Mouse (Mus musculus): Measurements from ENCODE around the gene Fam131c. TPM values are rescaled to one million over a fixed set of nuclear protein-coding genes. Genes with fewer than 3 reads are reported as not detected.

Fam131c gene
- polyA plus RNA-seq, 1 experiment from 2014 or later, result 1.0 TPM

- Histone ChIP-seq H3K4me3 (ENCODE audit: low read depth, low read length) (no peak overlapping the region), H3K4me1 (ENCODE audit: control insufficient read depth, insufficient read depth, low read length) (peaks cover 13% of the 10 kb centered on the region), H3K9me3 (replicated peaks; ENCODE audit: control insufficient read depth, low read length) (no peaks in the 10 kb centered on the region), H3K27me3 (ENCODE audit: control insufficient read depth, insufficient read depth, low read length) (no peaks in the 10 kb centered on the region), H3K36me3 (ENCODE audit: control insufficient read depth, insufficient read depth, low read length) (no peaks in the 10 kb centered on the region), H3K9ac (ENCODE audit: low read depth, low read length) (no peak overlapping the region), H3K27ac (ENCODE audit: low read depth, low read length) (no peak overlapping the region), H3K4me2 (no peak overlapping the region)
- ATAC-seq (replicated peaks; ENCODE audit: insufficient number of reproducible peaks, low FRiP score, low TSS enrichment), result no peak
- WGBS (ENCODE audit: insufficient replicate concordance), result 75% methylated on average over 7 of the region's 7 CpGs
Observed at GRCm38 (mm10) chr4:141332258-141332657, 35.8 kb upstream of the Fam131c start.

GRCm38 (mm10) chr4:141334695-141335094 is 33.3 kb upstream of the Fam131c start:
- no peaks in the 10 kb centered on the region for H3K27me3 ChIP-seq (ENCODE audit: control insufficient read depth, insufficient read depth, low read length)
- H3K4me2 ChIP-seq, result no peak overlapping the region
- H3K9me3 ChIP-seq (replicated peaks; ENCODE audit: control insufficient read depth, low read length), result no peaks in the 10 kb centered on the region
- H3K9ac ChIP-seq (ENCODE audit: low read depth, low read length), result 0 out of 2 replicates have a peak overlapping the region, but pooled peaks have one; percentile 43
- H3K4me1 ChIP-seq (ENCODE audit: control insufficient read depth, insufficient read depth, low read length), result peaks cover 29% of the 10 kb centered on the region
- H3K27ac ChIP-seq (ENCODE audit: low read depth, low read length), result no peak overlapping the region
- H3K36me3 ChIP-seq (ENCODE audit: control insufficient read depth, insufficient read depth, low read length), result no peaks in the 10 kb centered on the region
- H3K4me3 ChIP-seq (ENCODE audit: low read depth, low read length), result no peak overlapping the region
- no peak for ATAC-seq (replicated peaks; ENCODE audit: insufficient number of reproducible peaks, low FRiP score, low TSS enrichment)
- 50% methylated on average over 5 of the region's 5 CpGs for WGBS (ENCODE audit: insufficient replicate concordance)

GRCm38 (mm10) chr4:141335263-141335796 is 32.7 kb upstream of the Fam131c start:
- H3K36me3 ChIP-seq (ENCODE audit: control insufficient read depth, insufficient read depth, low read length), result no peaks in the 10 kb centered on the region
- H3K4me1 ChIP-seq (ENCODE audit: control insufficient read depth, insufficient read depth, low read length), result peaks cover 29% of the 10 kb centered on the region
- WGBS (ENCODE audit: insufficient replicate concordance), result 23% methylated on average over 3 of the region's 3 CpGs
- ATAC-seq (replicated peaks; ENCODE audit: insufficient number of reproducible peaks, low FRiP score, low TSS enrichment), result no peak; the same call in 1 of the 2 replicates
- H3K27me3 ChIP-seq (ENCODE audit: control insufficient read depth, insufficient read depth, low read length), result no peaks in the 10 kb centered on the region
- H3K4me3 ChIP-seq (ENCODE audit: low read depth, low read length), result no peak overlapping the region
- H3K9me3 ChIP-seq (replicated peaks; ENCODE audit: control insufficient read depth, low read length), result no peaks in the 10 kb centered on the region
- peak overlapping the region; percentile 16; the same call in 1 of the 2 replicates for H3K27ac ChIP-seq (ENCODE audit: low read depth, low read length)
- 0 out of 2 replicates have a peak overlapping the region, but pooled peaks have one; percentile 24 for H3K9ac ChIP-seq (ENCODE audit: low read depth, low read length)
- H3K4me2 ChIP-seq, result no peak overlapping the region

- H3K27me3 ChIP-seq (ENCODE audit: control insufficient read depth, insufficient read depth, low read length), result no peaks in the 10 kb centered on the region
- H3K36me3 ChIP-seq (ENCODE audit: control insufficient read depth, insufficient read depth, low read length), result no peaks in the 10 kb centered on the region
- H3K4me3 ChIP-seq (ENCODE audit: low read depth, low read length), result no peak overlapping the region
- ATAC-seq (replicated peaks; ENCODE audit: insufficient number of reproducible peaks, low FRiP score, low TSS enrichment), result no peak
- H3K4me1 ChIP-seq (ENCODE audit: control insufficient read depth, insufficient read depth, low read length), result peaks cover 29% of the 10 kb centered on the region
- H3K9ac ChIP-seq (ENCODE audit: low read depth, low read length), result no peak overlapping the region
- H3K4me2 ChIP-seq, result no peak overlapping the region
- H3K9me3 ChIP-seq (replicated peaks; ENCODE audit: control insufficient read depth, low read length), result no peaks in the 10 kb centered on the region
- H3K27ac ChIP-seq (ENCODE audit: low read depth, low read length), result no peak overlapping the region
- 66% methylated on average over 6 of the region's 6 CpGs for WGBS (ENCODE audit: insufficient replicate concordance)
Observed at GRCm38 (mm10) chr4:141336196-141336595, 31.8 kb upstream of the Fam131c start.

- 22% methylated on average over 6 of the region's 6 CpGs for WGBS (ENCODE audit: insufficient replicate concordance)
- H3K4me2 ChIP-seq, result peak overlapping the region; percentile 15; the same call in 1 of the 2 replicates
- no peak overlapping the region for H3K4me3 ChIP-seq (ENCODE audit: low read depth, low read length)
- peak overlapping the region; percentile 29 for H3K9ac ChIP-seq (ENCODE audit: low read depth, low read length)
- no peaks in the 10 kb centered on the region for H3K27me3 ChIP-seq (ENCODE audit: control insufficient read depth, insufficient read depth, low read length)
- no peaks in the 10 kb centered on the region for H3K36me3 ChIP-seq (ENCODE audit: control insufficient read depth, insufficient read depth, low read length)
- H3K9me3 ChIP-seq (replicated peaks; ENCODE audit: control insufficient read depth, low read length), result no peaks in the 10 kb centered on the region
- peaks cover 29% of the 10 kb centered on the region for H3K4me1 ChIP-seq (ENCODE audit: control insufficient read depth, insufficient read depth, low read length)
- peak overlapping the region; percentile 46; the same call in 1 of the 2 replicates for H3K27ac ChIP-seq (ENCODE audit: low read depth, low read length)
- no peak; the same call in 1 of the 2 replicates for ATAC-seq (replicated peaks; ENCODE audit: insufficient number of reproducible peaks, low FRiP score, low TSS enrichment)
Observed at GRCm38 (mm10) chr4:141337986-141338385, 30.0 kb upstream of the Fam131c start.

- Histone ChIP-seq H3K4me2 (no peak overlapping the region), H3K4me1 (ENCODE audit: control insufficient read depth, insufficient read depth, low read length) (peaks cover 29% of the 10 kb centered on the region)
- WGBS (ENCODE audit: insufficient replicate concordance), result 20% methylated on average over 1 of the region's 1 CpGs
Observed at GRCm38 (mm10) chr4:141338853-141339252, 29.2 kb upstream of the Fam131c start.

GRCm38 (mm10) chr4:141341477-141341876 is 26.5 kb upstream of the Fam131c start:
- no peaks in the 10 kb centered on the region for H3K27me3 ChIP-seq (ENCODE audit: control insufficient read depth, insufficient read depth, low read length)
- 60% methylated on average over 7 of the region's 7 CpGs for WGBS (ENCODE audit: insufficient replicate concordance)
- H3K4me1 ChIP-seq (ENCODE audit: control insufficient read depth, insufficient read depth, low read length), result peaks cover 16% of the 10 kb centered on the region
- H3K36me3 ChIP-seq (ENCODE audit: control insufficient read depth, insufficient read depth, low read length), result no peaks in the 10 kb centered on the region
- no peak overlapping the region for H3K4me2 ChIP-seq
- no peak overlapping the region for H3K27ac ChIP-seq (ENCODE audit: low read depth, low read length)
- H3K9me3 ChIP-seq (replicated peaks; ENCODE audit: control insufficient read depth, low read length), result no peaks in the 10 kb centered on the region
- no peak for ATAC-seq (replicated peaks; ENCODE audit: insufficient number of reproducible peaks, low FRiP score, low TSS enrichment)
- H3K4me3 ChIP-seq (ENCODE audit: low read depth, low read length), result no peak overlapping the region
- no peak overlapping the region for H3K9ac ChIP-seq (ENCODE audit: low read depth, low read length)

More at GRCm38 (mm10) chr4:141338853-141339252, 29.2 kb upstream of the Fam131c start:
- no peaks in the 10 kb centered on the region for H3K27me3 ChIP-seq (ENCODE audit: control insufficient read depth, insufficient read depth, low read length)
- no peaks in the 10 kb centered on the region for H3K9me3 ChIP-seq (replicated peaks; ENCODE audit: control insufficient read depth, low read length)
- ATAC-seq (replicated peaks; ENCODE audit: insufficient number of reproducible peaks, low FRiP score, low TSS enrichment), result no peak
- H3K9ac ChIP-seq (ENCODE audit: low read depth, low read length), result no peak overlapping the region
- H3K4me3 ChIP-seq (ENCODE audit: low read depth, low read length), result no peak overlapping the region
- H3K27ac ChIP-seq (ENCODE audit: low read depth, low read length), result no peak overlapping the region
- no peaks in the 10 kb centered on the region for H3K36me3 ChIP-seq (ENCODE audit: control insufficient read depth, insufficient read depth, low read length)

- H3K27me3 ChIP-seq (ENCODE audit: control insufficient read depth, insufficient read depth, low read length), result no peaks in the 10 kb centered on the region
Observed at GRCm38 (mm10) chr4:141343515-141343914, 24.5 kb upstream of the Fam131c start.

GRCm38 (mm10) chr4:141345219-141345618 is 22.8 kb upstream of the Fam131c start:
- no peak for ATAC-seq (replicated peaks; ENCODE audit: insufficient number of reproducible peaks, low FRiP score, low TSS enrichment)
- no peaks in the 10 kb centered on the region for H3K9me3 ChIP-seq (replicated peaks; ENCODE audit: control insufficient read depth, low read length)
- H3K27me3 ChIP-seq (ENCODE audit: control insufficient read depth, insufficient read depth, low read length), result no peaks in the 10 kb centered on the region
- no peaks in the 10 kb centered on the region for H3K36me3 ChIP-seq (ENCODE audit: control insufficient read depth, insufficient read depth, low read length)
- H3K9ac ChIP-seq (ENCODE audit: low read depth, low read length), result no peak overlapping the region
- no peak overlapping the region for H3K4me3 ChIP-seq (ENCODE audit: low read depth, low read length)
- H3K4me1 ChIP-seq (ENCODE audit: control insufficient read depth, insufficient read depth, low read length), result peaks cover 6% of the 10 kb centered on the region
- WGBS (ENCODE audit: insufficient replicate concordance), result 84% methylated on average over 12 of the region's 12 CpGs
- H3K27ac ChIP-seq (ENCODE audit: low read depth, low read length), result no peak overlapping the region
- no peak overlapping the region for H3K4me2 ChIP-seq

More at GRCm38 (mm10) chr4:141343515-141343914, 24.5 kb upstream of the Fam131c start:
- Histone ChIP-seq H3K27ac (ENCODE audit: low read depth, low read length) (no peak overlapping the region), H3K9me3 (replicated peaks; ENCODE audit: control insufficient read depth, low read length) (no peaks in the 10 kb centered on the region), H3K4me1 (ENCODE audit: control insufficient read depth, insufficient read depth, low read length) (peaks cover 11% of the 10 kb centered on the region), H3K36me3 (ENCODE audit: control insufficient read depth, insufficient read depth, low read length) (no peaks in the 10 kb centered on the region), H3K4me3 (ENCODE audit: low read depth, low read length) (no peak overlapping the region), H3K4me2 (no peak overlapping the region), H3K9ac (ENCODE audit: low read depth, low read length) (no peak overlapping the region)
- 67% methylated on average over 7 of the region's 7 CpGs for WGBS (ENCODE audit: insufficient replicate concordance)
- no peak for ATAC-seq (replicated peaks; ENCODE audit: insufficient number of reproducible peaks, low FRiP score, low TSS enrichment)
